Mouse (Mus musculus) megakaryocyte-erythroid progenitor cell, adult 5-6 weeks (primary cell): ENCODE measurements around the gene Gxylt1. TPM values are rescaled to one million over a fixed set of nuclear protein-coding genes. Genes with fewer than 3 reads are reported as not detected.

Experiments
- ATAC-seq: replicated peaks from 2 replicates; pipeline ENCODE4 v1.8.0; 2016; ENCODE audit warnings: mild to moderate bottlenecking, inconsistent platforms; ENCODE audit not compliant: severe bottlenecking, poor library complexity, low FRiP score, low TSS enrichment
- total RNA-seq, 2 experiments: library from RNA; stranded (forward) in 1 of 2; stranded (reverse) in 1 of 2; fragments of 200-1000, 215-1000 nt in 1 of 2; fragments of >200 nt in 1 of 2; fragmentation: Nextera tagmentation in 1 of 2; gene quantifications; 2 replicates each; pipeline ENCODE4 v1.2.3; 2014 to 2017

Gxylt1 gene
- total RNA-seq, 2 experiments from 2014 or later, result 7.2 to 12.6 TPM

DNA sequence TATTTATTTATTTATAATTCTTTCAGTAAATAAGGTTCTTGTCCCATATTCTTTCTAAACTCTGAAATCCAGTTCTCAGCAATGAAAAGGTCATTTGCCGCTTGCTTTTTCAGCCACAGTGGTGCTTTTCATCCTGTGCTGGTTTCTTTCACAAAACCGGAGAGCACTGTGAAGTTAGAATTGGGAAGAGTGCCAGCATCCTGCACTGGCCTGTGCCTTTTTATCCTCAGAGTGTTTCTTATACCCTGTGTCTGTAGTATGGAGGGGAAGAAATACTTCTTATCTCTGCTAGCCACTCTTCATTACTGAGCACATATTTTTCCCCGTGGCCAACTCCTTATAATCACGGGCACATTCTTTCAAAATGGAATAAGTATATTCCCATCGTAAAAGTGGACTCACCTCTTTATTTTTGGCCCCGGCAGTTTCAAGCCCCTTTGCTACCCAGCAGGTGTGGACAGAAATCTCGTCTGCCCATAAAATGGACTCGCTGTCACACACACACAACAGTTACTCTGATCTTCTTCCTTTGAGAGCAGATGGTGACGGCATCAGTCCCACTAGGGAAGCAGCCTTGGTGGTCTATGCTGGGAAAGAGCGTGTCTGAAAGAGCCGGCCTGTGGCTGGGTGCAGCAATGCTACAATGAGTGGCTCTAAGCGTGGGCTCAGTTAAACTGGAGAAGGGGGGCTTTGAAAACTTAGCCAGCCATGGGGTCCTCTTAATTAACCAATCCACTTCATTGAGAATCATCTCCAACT is 83.4 kb downstream of the Gxylt1 start:
- ATAC-seq, result no peak

Other genes starting within 250 kb of the Gxylt1 start
- gene Yaf2, start 61.8 kb upstream of the Gxylt1 start, total RNA-seq (2014; fragmentation: Nextera tagmentation), result 19.6 and 22.9 TPM in 2 replicates
- 28.2 and 31.4 TPM in 2 replicates for gene Yaf2, start 61.8 kb upstream of the Gxylt1 start, total RNA-seq (2017)
- gene Zcrb1, start 123.2 kb upstream of the Gxylt1 start, total RNA-seq (2014; fragmentation: Nextera tagmentation), result 143 and 165 TPM in 2 replicates
- 135 and 137 TPM in 2 replicates for gene Zcrb1, start 123.2 kb upstream of the Gxylt1 start, total RNA-seq (2017)
- gene Pphln1, start 123.2 kb upstream of the Gxylt1 start, total RNA-seq (2014; fragmentation: Nextera tagmentation), result 60.3 and 65.1 TPM in 2 replicates
- gene Pphln1, start 123.2 kb upstream of the Gxylt1 start, total RNA-seq (2017), result 37.9 and 57.9 TPM in 2 replicates